In genomic region chr7:27673575-27674131, GRCm38 (mm10) we compare ENCODE assay signal across 8 mouse cellular contexts. TPM values are rescaled to one million over a fixed set of nuclear protein-coding genes. Genes with fewer than 3 reads are reported as not detected.
DNase-seq lines count a peak whose midpoint lies in the region; ATAC-seq and TF ChIP-seq lines count a peak whose summit lies in the region.

No protein-coding gene starts in this region.

- H3K4me1 ChIP-seq in bone marrow, adult 2 months (ENCODE audit: control insufficient read depth, insufficient read depth, low read length): no peaks in the 10 kb centered on the region; the same call in 1 of the 2 replicates
- H3K4me1 ChIP-seq in forebrain, postnatal 0 days (ENCODE audit: insufficient read depth): peaks cover 20% of the 10 kb centered on the region
- peaks cover 31% of the 10 kb centered on the region for H3K4me1 ChIP-seq in kidney, embryonic 15.5 days
- peaks cover 48% of the 10 kb centered on the region for H3K4me1 ChIP-seq in midbrain, embryonic 13.5 days (replicated peaks)

- no peak for ATAC-seq in forebrain, postnatal 0 days
- ATAC-seq in kidney, embryonic 15.5 days (replicated peaks; ENCODE audit: low FRiP score): peak; percentile 27
- ATAC-seq in midbrain, embryonic 13.5 days: peak; percentile 47

- H3K4me3 ChIP-seq in bone marrow, adult 2 months (replicated peaks; ENCODE audit: control insufficient read depth, low read depth, low read length): peak overlapping the region; percentile 78
- H3K4me3 ChIP-seq in forebrain, postnatal 0 days (ENCODE audit: low read depth, low read length): peak overlapping the region; percentile 90
- H3K4me3 ChIP-seq in kidney, embryonic 15.5 days (replicated peaks): peak overlapping the region; percentile 83
- peak overlapping the region; percentile 77 for H3K4me3 ChIP-seq in midbrain, embryonic 13.5 days (replicated peaks)

- H3K27ac ChIP-seq in bone marrow, adult 2 months (ENCODE audit: control insufficient read depth, insufficient read depth, low read depth, low read length, poor library complexity): no peak overlapping the region
- H3K27ac ChIP-seq in forebrain, postnatal 0 days (ENCODE audit: low read depth, low read length): no peak overlapping the region
- H3K27ac ChIP-seq in kidney, embryonic 15.5 days: peak overlapping the region; percentile 94; the same call in 1 of the 2 replicates
- H3K27ac ChIP-seq in midbrain, embryonic 13.5 days: 0 out of 2 replicates have a peak overlapping the region, but pooled peaks have one; percentile 30

- peak; percentile 26 to 46 for DNase-seq in left cerebral cortex, postnatal 36 days (ENCODE audit: low spot score in 2 of 2)
- no peak for DNase-seq in left cerebral cortex, adult 11 months (ENCODE audit: low spot score)
- DNase-seq in forebrain, postnatal 0 days: peak; percentile 13
- no peak for DNase-seq in MN1 (ENCODE audit: low spot score)
- no peak for DNase-seq in yolk sac, embryonic 10.5 days (ENCODE audit: low spot score)

- H3K27me3 ChIP-seq in forebrain, postnatal 0 days (ENCODE audit: insufficient read depth, low read length): no peaks in the 10 kb centered on the region
- no peaks in the 10 kb centered on the region for H3K27me3 ChIP-seq in kidney, embryonic 15.5 days
- H3K27me3 ChIP-seq in midbrain, embryonic 13.5 days: no peaks in the 10 kb centered on the region

- peak overlapping the region; percentile 97 for H3K4me2 ChIP-seq in forebrain, postnatal 0 days (ENCODE audit: low read depth)
- H3K4me2 ChIP-seq in kidney, embryonic 15.5 days: peak overlapping the region; percentile 94
- H3K4me2 ChIP-seq in midbrain, embryonic 13.5 days (replicated peaks): peak overlapping the region; percentile 99

- no peaks in the 10 kb centered on the region for H3K9me3 ChIP-seq in forebrain, postnatal 0 days (ENCODE audit: low read length)
- H3K9me3 ChIP-seq in kidney, embryonic 15.5 days (replicated peaks): no peaks in the 10 kb centered on the region
- no peaks in the 10 kb centered on the region for H3K9me3 ChIP-seq in midbrain, embryonic 13.5 days

- TF ChIP-seq POLR2A in bone marrow, adult 2 months (IDR thresholded peaks at IDR 0.05; ENCODE audit: borderline replicate concordance, control insufficient read depth, low read depth, low read length): no peak

- WGBS in bone marrow, adult 2 months: 1% methylated on average over 52 of the region's 52 CpGs
- WGBS in forebrain, postnatal 0 days: under 1% methylated on average over 49 of the region's 52 CpGs
- WGBS in kidney, embryonic 15.5 days: 1% methylated on average over 51 of the region's 52 CpGs
- 2% methylated on average over 52 of the region's 52 CpGs for WGBS in midbrain, embryonic 13.5 days

- H3K36me3 ChIP-seq in forebrain, postnatal 0 days (ENCODE audit: insufficient read depth): peaks cover 10% of the 10 kb centered on the region
- peaks cover 22% of the 10 kb centered on the region for H3K36me3 ChIP-seq in kidney, embryonic 15.5 days
- H3K36me3 ChIP-seq in midbrain, embryonic 13.5 days: peaks cover 11% of the 10 kb centered on the region; the same call in 1 of the 2 replicates

- peak overlapping the region; percentile 88 for H3K9ac ChIP-seq in forebrain, postnatal 0 days
- H3K9ac ChIP-seq in kidney, embryonic 15.5 days: peak overlapping the region; percentile 76
- H3K9ac ChIP-seq in midbrain, embryonic 13.5 days (replicated peaks): peak overlapping the region; percentile 92

- intact Hi-C loops in left cerebral cortex, postnatal 36 days (cut with DNase I): no loop called here

- no peak for TF ChIP-seq CTCF in bone marrow, adult 2 months (IDR thresholded peaks at IDR 0.05; ENCODE audit: control insufficient read depth, insufficient read depth, low read length)
- no peak for TF ChIP-seq CTCF in forebrain, postnatal 0 days (IDR thresholded peaks at IDR 0.05; ENCODE audit: low read depth)

RNA-seq across cellular contexts. Expression of gene Map3k10, which starts 0.7 kb away (rescaled TPM):
- total RNA-seq in left cerebral cortex, postnatal 36 days (2021): 100 to 1,000 TPM; 213 to 246 TPM
- 3.8 and 6.5 TPM in 2 replicates for polyA plus RNA-seq in bone marrow, adult 2 months (2011; ENCODE audit: insufficient read depth, insufficient read length, low replicate concordance, missing spikeins)
- total RNA-seq in forebrain, postnatal 0 days (2014; rRNA removed): 117 and 126 TPM in 2 replicates
- polyA plus RNA-seq in forebrain, postnatal 0 days (2015; fragmentation: Nextera tagmentation; extraction: Ambion mirVana): 20.8 and 22.5 TPM in 2 replicates
- polyA plus RNA-seq in kidney, embryonic 15.5 days (2015; fragmentation: Nextera tagmentation; extraction: Ambion mirVana): 6.5 and 7.6 TPM in 2 replicates
- polyA plus RNA-seq in midbrain, embryonic 13.5 days (2015; fragmentation: Nextera tagmentation; extraction: Ambion mirVana): 11.0 and 12.7 TPM in 2 replicates

RNA-seq across cellular contexts. Expression of gene Zfp607b, which starts 15.5 kb away (rescaled TPM):
- 10 to 100 TPM in 1 of 2 experiments, 1 to 10 TPM in 1; 8.1 to 10.7 TPM for total RNA-seq in left cerebral cortex, postnatal 36 days (2021)
- 1.2 and 4.2 TPM in 2 replicates for polyA plus RNA-seq in bone marrow, adult 2 months (2011; ENCODE audit: insufficient read depth, insufficient read length, low replicate concordance, missing spikeins)
- 8.5 and 10.6 TPM in 2 replicates for total RNA-seq in forebrain, postnatal 0 days (2014; rRNA removed)
- 5.7 and 6.5 TPM in 2 replicates for polyA plus RNA-seq in forebrain, postnatal 0 days (2015; fragmentation: Nextera tagmentation; extraction: Ambion mirVana)
- 3.4 and 4.6 TPM in 2 replicates for polyA plus RNA-seq in kidney, embryonic 15.5 days (2015; fragmentation: Nextera tagmentation; extraction: Ambion mirVana)
- polyA plus RNA-seq in midbrain, embryonic 13.5 days (2015; fragmentation: Nextera tagmentation; extraction: Ambion mirVana): 12.8 and 13.2 TPM in 2 replicates

RNA-seq across cellular contexts. Expression of gene Ttc9b, which starts 19.9 kb away (rescaled TPM):
- total RNA-seq in left cerebral cortex, postnatal 36 days (2021): 100 to 1,000 TPM; 113 to 155 TPM
- polyA plus RNA-seq in bone marrow, adult 2 months (2011; ENCODE audit: insufficient read depth, insufficient read length, low replicate concordance, missing spikeins): not detected in 2 replicates
- 95.8 and 111 TPM in 2 replicates for total RNA-seq in forebrain, postnatal 0 days (2014; rRNA removed)
- 116 and 118 TPM in 2 replicates for polyA plus RNA-seq in forebrain, postnatal 0 days (2015; fragmentation: Nextera tagmentation; extraction: Ambion mirVana)
- polyA plus RNA-seq in kidney, embryonic 15.5 days (2015; fragmentation: Nextera tagmentation; extraction: Ambion mirVana): 0.28 and 0.86 TPM in 2 replicates
- 37.0 and 40.5 TPM in 2 replicates for polyA plus RNA-seq in midbrain, embryonic 13.5 days (2015; fragmentation: Nextera tagmentation; extraction: Ambion mirVana)

RNA-seq across cellular contexts. Expression of gene Zfp60, which starts 57.5 kb away (rescaled TPM):
- total RNA-seq in left cerebral cortex, postnatal 36 days (2021): 10 to 100 TPM; 33.6 to 36.7 TPM
- polyA plus RNA-seq in bone marrow, adult 2 months (2011; ENCODE audit: insufficient read depth, insufficient read length, low replicate concordance, missing spikeins): 2.7 and 4.5 TPM in 2 replicates
- total RNA-seq in forebrain, postnatal 0 days (2014; rRNA removed): 41.3 and 46.0 TPM in 2 replicates
- 24.3 and 44.3 TPM in 2 replicates for polyA plus RNA-seq in forebrain, postnatal 0 days (2015; fragmentation: Nextera tagmentation; extraction: Ambion mirVana)
- polyA plus RNA-seq in kidney, embryonic 15.5 days (2015; fragmentation: Nextera tagmentation; extraction: Ambion mirVana): 37.2 and 40.8 TPM in 2 replicates
- polyA plus RNA-seq in midbrain, embryonic 13.5 days (2015; fragmentation: Nextera tagmentation; extraction: Ambion mirVana): 142 and 143 TPM in 2 replicates

Comparison
In these comparisons a context has a peak if more than half of its experiments do, and no peak if none do; other contexts are left out.
1. DNase-seq: peak in left cerebral cortex, postnatal 36 days (2 of 2) and forebrain, postnatal 0 days (single experiment); none in left cerebral cortex, adult 11 months (single experiment), MN1 (single experiment) and yolk sac, embryonic 10.5 days (single experiment).
2. H3K27ac ChIP-seq: peak in kidney, embryonic 15.5 days (single experiment) and midbrain, embryonic 13.5 days (single experiment); none in bone marrow, adult 2 months (single experiment) and forebrain, postnatal 0 days (single experiment).
3. RNA of gene Ttc9b, which starts 19.9 kb away (polyA plus RNA-seq): 116 to 118 TPM in forebrain, postnatal 0 days and 37.0 to 40.5 TPM in midbrain, embryonic 13.5 days; 0.28 to 0.86 TPM in kidney, embryonic 15.5 days and not detected in bone marrow, adult 2 months; every median in the first group is over 10 times any median in the second.
4. Peak in every context shown above with its lines, with median percentiles within 50 percentile points of each other: H3K4me3 ChIP-seq, H3K4me2 ChIP-seq and H3K9ac ChIP-seq.